In the genomic region with DNA sequence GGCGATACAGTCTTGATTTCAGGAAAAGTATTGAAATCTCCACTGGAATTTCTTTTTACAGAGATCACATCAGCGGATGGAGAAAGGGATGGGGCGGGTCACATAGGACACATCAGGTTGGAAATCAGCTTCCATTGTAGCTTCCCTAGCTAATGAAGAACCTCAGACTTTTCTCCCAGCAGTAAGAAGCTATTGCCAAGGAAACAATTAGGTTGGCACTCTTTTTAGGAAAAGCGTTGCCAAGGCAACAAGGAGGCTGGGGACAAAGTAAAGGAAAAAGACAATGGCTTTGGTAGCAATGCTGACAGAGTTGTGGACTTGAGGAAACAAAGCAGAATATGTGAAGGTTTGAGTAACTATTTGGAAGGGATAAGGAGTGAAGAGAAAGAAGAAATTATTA, we compare ENCODE assay signal across 19 mouse cellular contexts.
A peak's percentile ranks its signal among the peaks of the same experiment; 100 is the strongest.
DNase-seq lines count a peak whose midpoint lies in the region; ATAC-seq lines count a peak whose summit lies in the region.
"Had no signal": no experiment of that assay in that cellular context is flagged by ENCODE, and none has a peak within 500 bp of the region (broad histone marks: within the 10 kb centered on the region; RNA-seq: fewer than 3 reads in every experiment).

No protein-coding gene starts in this region.

- H3K9me3 ChIP-seq in hindbrain, embryonic 10.5 days, result no peaks in the 10 kb centered on the region
- no peaks in the 10 kb centered on the region for H3K9me3 ChIP-seq in hindbrain, embryonic 13.5 days
- no peaks in the 10 kb centered on the region for H3K9me3 ChIP-seq in hindbrain, embryonic 14.5 days (ENCODE audit: control insufficient read depth, low read length)
- no peaks in the 10 kb centered on the region for H3K9me3 ChIP-seq in kidney, embryonic 14.5 days (ENCODE audit: control insufficient read depth, low read length)

- H3K9ac ChIP-seq in hindbrain, embryonic 13.5 days, result no peak overlapping the region
- no peak overlapping the region for H3K9ac ChIP-seq in hindbrain, embryonic 14.5 days
- H3K9ac ChIP-seq in kidney, embryonic 14.5 days (ENCODE audit: low read depth, low read length), result no peak overlapping the region

- H3K36me3 ChIP-seq in hindbrain, embryonic 10.5 days, result no peaks in the 10 kb centered on the region
- H3K36me3 ChIP-seq in hindbrain, embryonic 13.5 days, result no peaks in the 10 kb centered on the region
- H3K36me3 ChIP-seq in hindbrain, embryonic 14.5 days (replicated peaks; ENCODE audit: control insufficient read depth, insufficient read depth), result 0 out of 2 replicates have a peak, but pooled peaks cover 4% of the 10 kb centered on the region
- no peaks in the 10 kb centered on the region for H3K36me3 ChIP-seq in kidney, embryonic 14.5 days (ENCODE audit: control insufficient read depth, insufficient read depth, low read length)

- no peaks in the 10 kb centered on the region for H3K27me3 ChIP-seq in hindbrain, embryonic 10.5 days (ENCODE audit: insufficient read depth, poor library complexity, severe bottlenecking)
- H3K27me3 ChIP-seq in hindbrain, embryonic 13.5 days, result no peaks in the 10 kb centered on the region
- no peaks in the 10 kb centered on the region for H3K27me3 ChIP-seq in hindbrain, embryonic 14.5 days (ENCODE audit: control insufficient read depth, insufficient read depth, low read length)
- H3K27me3 ChIP-seq in kidney, embryonic 14.5 days (ENCODE audit: control insufficient read depth, insufficient read depth, low read length), result no peaks in the 10 kb centered on the region

- H3K4me2 ChIP-seq in hindbrain, embryonic 13.5 days, result no peak overlapping the region
- H3K4me2 ChIP-seq in hindbrain, embryonic 14.5 days (replicated peaks), result no peak overlapping the region
- H3K4me2 ChIP-seq in kidney, embryonic 14.5 days (replicated peaks; ENCODE audit: low read depth, low read length), result no peak overlapping the region
- H3K4me2 ChIP-seq: heart, embryonic 11.5 days had no signal

- H3K27ac ChIP-seq in hindbrain, embryonic 10.5 days, result no peak overlapping the region
- no peak overlapping the region for H3K27ac ChIP-seq in hindbrain, embryonic 13.5 days
- H3K27ac ChIP-seq in hindbrain, embryonic 14.5 days, result no peak overlapping the region
- no peak overlapping the region for H3K27ac ChIP-seq in kidney, embryonic 14.5 days (ENCODE audit: low read depth, low read length)
- H3K27ac ChIP-seq: stomach, postnatal 0 days had no signal

- peak; percentile 15 for DNase-seq in hindbrain, embryonic 10.5 days (ENCODE audit: low spot score)
- peak; percentile 20 for DNase-seq in brain, embryonic 18.5 days (ENCODE audit: low read depth, low spot score)
- peak; percentile 59 for DNase-seq in hindbrain, embryonic 14.5 days (ENCODE audit: low spot score)
- DNase-seq in retina, embryonic 14.5 days (ENCODE audit: low spot score), result peak; percentile 50
- DNase-seq in layer of hippocampus, adult 9-10 months (ENCODE audit: low spot score), result no peak
- DNase-seq: adrenal gland, adult 2 months; B cell, adult 2 months; cerebellum, adult 8-10 months; kidney, postnatal 14 days; layer of hippocampus, adult 9-11 months; liver; lung, adult 2 months; lung, postnatal 4 days; thymus, postnatal 36 days had no signal

- WGBS in hindbrain, embryonic 10.5 days, result 66% methylated on average over 4 of the region's 4 CpGs
- WGBS in hindbrain, embryonic 13.5 days, result 52% methylated on average over 4 of the region's 4 CpGs
- 52% methylated on average over 4 of the region's 4 CpGs for WGBS in hindbrain, embryonic 14.5 days
- WGBS in kidney, embryonic 14.5 days, result 92% methylated on average over 4 of the region's 4 CpGs

- H3K4me1 ChIP-seq in hindbrain, embryonic 10.5 days (replicated peaks), result peaks cover 5% of the 10 kb centered on the region; the same call in 1 of the 2 replicates
- 0 out of 2 replicates have a peak, but pooled peaks cover 3% of the 10 kb centered on the region for H3K4me1 ChIP-seq in hindbrain, embryonic 13.5 days (replicated peaks)
- H3K4me1 ChIP-seq in hindbrain, embryonic 14.5 days (replicated peaks; ENCODE audit: control insufficient read depth, insufficient read depth, low read length), result no peaks in the 10 kb centered on the region
- H3K4me1 ChIP-seq in kidney, embryonic 14.5 days (ENCODE audit: control insufficient read depth, insufficient read depth, low read length), result no peaks in the 10 kb centered on the region

- H3K4me3 ChIP-seq in hindbrain, embryonic 10.5 days, result no peak overlapping the region
- no peak overlapping the region for H3K4me3 ChIP-seq in hindbrain, embryonic 13.5 days
- H3K4me3 ChIP-seq in hindbrain, embryonic 14.5 days (replicated peaks; ENCODE audit: low read length), result no peak overlapping the region
- H3K4me3 ChIP-seq in kidney, embryonic 14.5 days (ENCODE audit: low read length), result no peak overlapping the region

- no peak for ATAC-seq in hindbrain, embryonic 13.5 days (ENCODE audit: low FRiP score)
- no peak for ATAC-seq in hindbrain, embryonic 14.5 days (ENCODE audit: low FRiP score)
- ATAC-seq in kidney, embryonic 14.5 days (ENCODE audit: low FRiP score, low TSS enrichment), result no peak
- ATAC-seq: intestine, embryonic 16.5 days had no signal
